Mouse (Mus musculus) macrophage (primary cell): ENCODE measurements around the gene Adamts16. TPM values are rescaled to one million over a fixed set of nuclear protein-coding genes. Genes with fewer than 3 reads are reported as not detected.

ENCODE experiments used
- H3K27ac ChIP-seq: fragments of 350-480 bp; formaldehyde crosslinking; 2 replicates; pipeline ENCODE4 v1.9.0; 2021
- H3K36me3 ChIP-seq: fragments of 350-480 bp; formaldehyde crosslinking; 2 replicates; pipeline ENCODE4 v1.9.0; 2021; ENCODE audit errors: inconsistent target
- H3K4me3 ChIP-seq: fragments of 350-480 bp; formaldehyde crosslinking; 2 replicates; pipeline ENCODE4 v1.9.0; 2021; ENCODE audit errors: inconsistent target
- H3K79me2 ChIP-seq: fragments of 350-480 bp; formaldehyde crosslinking; 2 replicates; pipeline ENCODE4 v1.9.0; 2021; ENCODE audit errors: inconsistent target
- WGBS: methylation state at CpG from one replicate; pipeline ENCODE4 v1.1.7; 2026; ENCODE audit warnings: inconsistent platforms; ENCODE audit not compliant: missing documents; 5-methylcytosine and 5-hydroxymethylcytosine counted together
- polyA plus RNA-seq: library from polyadenylated mRNA; stranded (reverse); fragments of 250-400 nt; gene quantifications from 3 replicates; pipeline ENCODE4 v1.2.4, GENCODE M21; 2018; ENCODE audit warnings: inconsistent platforms

Adamts16 gene
- polyA plus RNA-seq, 1 experiment from 2014 or later = not detected

- WGBS = 90% methylated on average over 3 of the region's 3 CpGs
- Histone ChIP-seq H3K79me2 (no peaks in the 10 kb centered on the region), H3K4me3 (no peak overlapping the region), H3K27ac (no peak overlapping the region), H3K36me3 (no peaks in the 10 kb centered on the region)
Measured at GRCm38 (mm10) chr13:70726249-70726648, 115.4 kb downstream of the Adamts16 start.

GRCm38 (mm10) chr13:70724635-70725034, 117.0 kb downstream of the Adamts16 start:
- WGBS = 75% methylated on average over 3 of the region's 3 CpGs
- no peak overlapping the region for H3K4me3 ChIP-seq
- H3K79me2 ChIP-seq = no peaks in the 10 kb centered on the region
- H3K36me3 ChIP-seq = no peaks in the 10 kb centered on the region
- H3K27ac ChIP-seq = no peak overlapping the region

GRCm38 (mm10) chr13:70724108-70724622, 117.4 kb downstream of the Adamts16 start:
- no peak overlapping the region for H3K27ac ChIP-seq
- no peak overlapping the region for H3K4me3 ChIP-seq
- no peaks in the 10 kb centered on the region for H3K36me3 ChIP-seq
- H3K79me2 ChIP-seq = no peaks in the 10 kb centered on the region
- WGBS = 68% methylated on average over 2 of the region's 2 CpGs

GRCm38 (mm10) chr13:70719994-70720393, 121.6 kb downstream of the Adamts16 start:
- Histone ChIP-seq H3K36me3 (no peaks in the 10 kb centered on the region), H3K79me2 (no peaks in the 10 kb centered on the region), H3K4me3 (no peak overlapping the region), H3K27ac (no peak overlapping the region)
- 64% methylated on average over 1 of the region's 1 CpGs for WGBS

DNA sequence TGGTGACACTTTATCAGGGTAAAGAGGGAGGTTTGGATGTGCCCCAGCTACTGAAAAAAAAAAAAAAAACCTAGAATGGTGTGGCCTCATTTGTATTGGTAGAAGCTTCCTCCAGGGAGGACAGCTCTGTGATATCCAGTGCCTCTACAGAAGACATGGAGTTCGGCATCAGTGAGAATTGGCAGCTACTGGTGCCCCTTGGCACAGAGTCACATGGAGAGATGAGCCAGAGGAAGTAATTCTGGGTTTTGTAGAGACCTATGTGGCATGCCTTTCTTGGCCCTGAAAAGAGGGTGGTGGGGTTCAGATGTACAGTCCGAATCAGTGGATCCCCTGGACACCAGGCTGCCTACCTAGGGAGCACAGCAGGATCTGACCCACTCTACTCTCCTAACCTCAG, 122.8 kb downstream of the Adamts16 start:
- H3K27ac ChIP-seq = no peak overlapping the region
- 83% methylated on average over 2 of the region's 2 CpGs for WGBS
- no peaks in the 10 kb centered on the region for H3K79me2 ChIP-seq
- H3K36me3 ChIP-seq = no peaks in the 10 kb centered on the region
- H3K4me3 ChIP-seq = no peak overlapping the region

GRCm38 (mm10) chr13:70716022-70716421, 125.6 kb downstream of the Adamts16 start:
- Histone ChIP-seq H3K27ac (no peak overlapping the region), H3K36me3 (no peaks in the 10 kb centered on the region), H3K4me3 (no peak overlapping the region), H3K79me2 (no peaks in the 10 kb centered on the region)
- WGBS = 73% methylated on average over 5 of the region's 5 CpGs

GRCm38 (mm10) chr13:70714081-70714775, 127.4 kb downstream of the Adamts16 start:
- Histone ChIP-seq H3K79me2 (no peaks in the 10 kb centered on the region), H3K36me3 (no peaks in the 10 kb centered on the region), H3K27ac (no peak overlapping the region), H3K4me3 (no peak overlapping the region)
- WGBS = 89% methylated on average over 7 of the region's 7 CpGs

- Histone ChIP-seq H3K4me3 (no peak overlapping the region), H3K36me3 (no peaks in the 10 kb centered on the region), H3K27ac (no peak overlapping the region), H3K79me2 (no peaks in the 10 kb centered on the region)
- 80% methylated on average over 5 of the region's 5 CpGs for WGBS
Measured at GRCm38 (mm10) chr13:70713331-70713730, 128.3 kb downstream of the Adamts16 start.

- H3K4me3 ChIP-seq = no peak overlapping the region
- no peaks in the 10 kb centered on the region for H3K36me3 ChIP-seq
- 96% methylated on average over 5 of the region's 5 CpGs for WGBS
- H3K27ac ChIP-seq = no peak overlapping the region
- H3K79me2 ChIP-seq = no peaks in the 10 kb centered on the region
Measured at GRCm38 (mm10) chr13:70707158-70707854, 134.3 kb downstream of the Adamts16 start.

GRCm38 (mm10) chr13:70702904-70703303, 138.7 kb downstream of the Adamts16 start:
- WGBS = 35% methylated on average over 4 of the region's 4 CpGs
- no peak overlapping the region for H3K27ac ChIP-seq

GRCm38 (mm10) chr13:70698812-70699387, 142.7 kb downstream of the Adamts16 start:
- 79% methylated on average over 4 of the region's 4 CpGs for WGBS

More at GRCm38 (mm10) chr13:70702904-70703303, 138.7 kb downstream of the Adamts16 start:
- Histone ChIP-seq H3K79me2 (no peaks in the 10 kb centered on the region), H3K36me3 (no peaks in the 10 kb centered on the region), H3K4me3 (no peak overlapping the region)

DNA sequence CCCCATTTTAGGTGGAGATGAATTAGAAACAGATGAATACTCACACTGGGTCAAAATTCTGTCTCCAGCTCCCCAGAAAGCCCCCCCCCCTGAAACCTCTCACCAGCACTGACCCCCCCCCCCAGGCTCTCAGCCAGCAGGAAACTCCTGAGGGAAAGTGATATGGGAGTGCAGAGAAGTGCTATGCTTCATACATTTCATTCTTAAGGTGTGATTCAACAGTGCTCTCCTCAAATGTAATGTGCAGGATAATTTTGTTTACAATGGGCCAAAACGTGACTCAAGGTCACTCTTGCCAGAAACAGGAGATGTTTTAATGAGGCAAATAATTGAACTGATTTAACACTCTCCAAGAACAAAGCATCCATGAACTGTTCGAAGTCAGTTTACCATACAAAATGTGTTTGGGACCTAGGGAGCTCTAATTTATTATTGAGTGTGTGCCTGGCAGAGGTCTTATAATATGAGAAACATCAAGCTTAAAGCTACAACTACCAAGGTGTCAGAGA, 152.1 kb downstream of the Adamts16 start:
- no peaks in the 10 kb centered on the region for H3K36me3 ChIP-seq
- H3K79me2 ChIP-seq = no peaks in the 10 kb centered on the region
- H3K4me3 ChIP-seq = no peak overlapping the region
- 56% methylated on average over 2 of the region's 2 CpGs for WGBS
- no peak overlapping the region for H3K27ac ChIP-seq

More at GRCm38 (mm10) chr13:70698812-70699387, 142.7 kb downstream of the Adamts16 start:
- H3K27ac ChIP-seq = no peak overlapping the region
- no peaks in the 10 kb centered on the region for H3K79me2 ChIP-seq
- no peak overlapping the region for H3K4me3 ChIP-seq
- H3K36me3 ChIP-seq = no peaks in the 10 kb centered on the region

DNA sequence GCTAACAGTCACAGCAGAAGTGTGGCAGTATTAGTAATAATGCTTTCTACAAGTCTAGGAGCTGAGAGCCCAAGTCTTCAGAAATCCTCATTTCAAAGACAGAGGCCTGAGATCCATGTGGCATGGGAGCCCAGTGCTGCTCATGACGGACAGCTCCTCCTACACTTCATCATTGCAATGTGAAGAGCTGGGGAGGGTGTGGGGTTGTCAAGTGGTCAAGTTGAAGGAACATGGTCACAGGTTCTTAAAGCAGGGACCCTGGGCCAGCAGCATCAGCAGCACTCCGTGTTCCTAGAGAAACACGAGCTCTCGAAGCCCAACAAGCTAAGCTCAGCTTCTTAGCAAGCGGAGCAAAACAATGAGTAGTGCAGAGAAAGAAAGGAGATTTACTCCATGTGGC, 155.8 kb downstream of the Adamts16 start:
- Histone ChIP-seq H3K27ac (no peak overlapping the region), H3K79me2 (no peaks in the 10 kb centered on the region), H3K36me3 (no peaks in the 10 kb centered on the region), H3K4me3 (no peak overlapping the region)
- 89% methylated on average over 5 of the region's 5 CpGs for WGBS

GRCm38 (mm10) chr13:70684976-70685609, 156.5 kb downstream of the Adamts16 start:
- Histone ChIP-seq H3K79me2 (no peaks in the 10 kb centered on the region), H3K4me3 (no peak overlapping the region), H3K36me3 (no peaks in the 10 kb centered on the region), H3K27ac (no peak overlapping the region)
- WGBS = 83% methylated on average over 5 of the region's 7 CpGs
